Mouse (Mus musculus) yolk sac, embryonic 10.5 days (tissue): Measurements from ENCODE around the gene Ptprm.

Experiments
- DNase-seq: peaks from one replicate; pipeline ENCODE4 v3.0.0-alpha.2; 2017; ENCODE audit warnings: low spot score

Ptprm gene

GRCm38 (mm10) chr17:66712456-66713205 is 641.6 kb downstream of the Ptprm start:
- no peak for DNase-seq

GRCm38 (mm10) chr17:66711221-66712016 is 642.8 kb downstream of the Ptprm start:
- DNase-seq = peak; percentile 65

GRCm38 (mm10) chr17:66710568-66710967 is 643.7 kb downstream of the Ptprm start:
- no peak for DNase-seq

GRCm38 (mm10) chr17:66708748-66709147 is 645.5 kb downstream of the Ptprm start:
- DNase-seq = no peak

GRCm38 (mm10) chr17:66707684-66708083 is 646.6 kb downstream of the Ptprm start:
- DNase-seq = peak; percentile 80

GRCm38 (mm10) chr17:66701358-66702184 is 652.7 kb downstream of the Ptprm start:
- DNase-seq = no peak

- DNase-seq = no peak
These were observed 654.4 kb downstream of the Ptprm start for GRCm38 (mm10) chr17:66699896-66700295.

GRCm38 (mm10) chr17:66697650-66698049 is 656.6 kb downstream of the Ptprm start:
- DNase-seq = no peak

- DNase-seq = no peak
These were observed 657.6 kb downstream of the Ptprm start for GRCm38 (mm10) chr17:66696531-66697172.

GRCm38 (mm10) chr17:66694326-66694725 is 659.9 kb downstream of the Ptprm start:
- no peak for DNase-seq

GRCm38 (mm10) chr17:66693676-66694304 is 660.5 kb downstream of the Ptprm start:
- peak; percentile 18 for DNase-seq

- DNase-seq = no peak
These were observed 661.1 kb downstream of the Ptprm start for GRCm38 (mm10) chr17:66692941-66693675.

- no peak for DNase-seq
These were observed 666.1 kb downstream of the Ptprm start for GRCm38 (mm10) chr17:66688179-66688578.

GRCm38 (mm10) chr17:66687543-66687942 is 666.7 kb downstream of the Ptprm start:
- no peak for DNase-seq

- DNase-seq = no peak
These were observed 667.4 kb downstream of the Ptprm start for GRCm38 (mm10) chr17:66686701-66687489.

- DNase-seq = no peak
These were observed 670.8 kb downstream of the Ptprm start for GRCm38 (mm10) chr17:66683411-66683810.

- no peak for DNase-seq
These were observed 673.6 kb downstream of the Ptprm start for GRCm38 (mm10) chr17:66680662-66681061.

- DNase-seq = no peak
These were observed 679.6 kb downstream of the Ptprm start for GRCm38 (mm10) chr17:66674667-66675066.

GRCm38 (mm10) chr17:66671715-66672230 is 682.5 kb downstream of the Ptprm start:
- DNase-seq = no peak

- DNase-seq = no peak
These were observed 683.0 kb downstream of the Ptprm start for GRCm38 (mm10) chr17:66671287-66671686.
